Mouse (Mus musculus): ENCODE data around the gene Zfp131.
A peak's percentile ranks its signal among the peaks of the same experiment; 100 is the strongest.
"Not testable (repeated sequence)": the region's sequence is repeated elsewhere in the genome, so short reads cannot be mapped to it uniquely, and the experiment has no call there.

The Zfp131 gene

GRCm38 (mm10) chr13:119790761-119791579 lies at the start of gene Zfp131:
Gene Zfp131, minus strand, starts transcription at chr13:119790889.
- DNase-seq (ENCODE audit: low read depth, low spot score) = peak; percentile 98

GRCm38 (mm10) chr13:119839982-119840381 lies 49.3 kb upstream of the Zfp131 start:
- not testable (repeated sequence) for DNase-seq (ENCODE audit: low read depth, low spot score)

DNA sequence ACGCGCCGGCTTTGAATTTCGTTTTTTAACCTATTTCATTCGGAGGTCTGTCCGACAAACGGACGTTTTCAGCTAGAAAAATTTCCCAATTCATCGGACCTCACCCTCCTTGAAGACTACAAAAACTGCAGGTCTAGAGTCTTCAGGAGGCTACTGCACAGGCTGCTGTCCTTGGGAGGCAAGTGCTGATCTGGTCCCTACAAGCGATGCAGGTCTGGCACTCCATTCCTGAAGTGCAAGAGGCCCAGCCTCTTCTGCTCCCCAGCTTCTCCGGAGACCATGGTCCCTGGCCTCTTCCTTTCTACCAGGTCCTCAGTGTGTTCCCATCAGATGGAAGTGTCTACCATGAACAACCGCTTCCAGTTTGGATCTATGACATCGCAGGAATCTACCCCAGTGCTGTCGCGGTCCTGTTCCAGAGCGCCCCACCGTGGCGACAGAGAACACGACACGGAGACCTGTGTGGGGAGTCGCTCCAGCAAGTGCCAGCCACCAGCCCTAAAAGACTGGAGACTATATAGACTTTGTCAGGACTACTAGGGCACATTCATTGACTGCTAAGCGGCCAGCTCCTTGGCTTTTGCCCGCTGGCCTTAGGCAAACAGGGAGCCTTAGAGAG lies 47.1 kb upstream of the Zfp131 start:
- peak; percentile 70 for DNase-seq (ENCODE audit: low read depth, low spot score)

DNA sequence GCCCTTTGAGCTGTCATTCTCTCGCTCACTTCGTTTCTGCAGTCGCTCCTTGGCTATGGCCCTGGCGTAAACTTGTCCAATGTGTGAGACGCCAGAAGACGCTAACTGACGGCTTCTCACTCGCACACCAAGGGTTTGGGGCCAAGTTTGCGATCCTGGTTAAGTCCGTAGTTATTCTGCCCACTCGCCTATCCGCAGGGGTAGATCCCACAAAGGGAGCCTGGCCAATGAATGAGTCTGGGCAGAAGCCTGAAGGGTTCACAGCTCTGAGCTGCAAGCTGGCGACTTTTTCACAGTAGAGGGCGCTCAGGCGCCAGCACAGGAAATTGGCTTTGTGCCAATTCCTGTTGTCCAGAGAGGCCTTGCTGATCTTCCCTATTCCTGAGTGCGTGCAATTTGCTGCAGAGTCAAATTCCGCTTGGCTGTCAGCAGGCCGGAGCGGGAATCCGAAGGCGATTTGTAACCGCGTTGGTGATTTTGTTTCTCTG lies 45.7 kb upstream of the Zfp131 start:
- peak; percentile 18 for DNase-seq (ENCODE audit: low read depth, low spot score)

- DNase-seq (ENCODE audit: low read depth, low spot score) = peak; percentile 68
Measured at GRCm38 (mm10) chr13:119835320-119836056, 44.8 kb upstream of the Zfp131 start, which contains the start of gene D13Ertd608e. Gene D13Ertd608e, plus strand, starts transcription at chr13:119836006.

- not testable (repeated sequence) for DNase-seq (ENCODE audit: low read depth, low spot score)
Measured at GRCm38 (mm10) chr13:119830116-119830515, 39.4 kb upstream of the Zfp131 start, which contains the start of gene AF067063. Gene AF067063, minus strand, starts transcription at chr13:119830216.

- no peak for DNase-seq (ENCODE audit: low read depth, low spot score)
Measured at GRCm38 (mm10) chr13:119817579-119818206, 27.0 kb upstream of the Zfp131 start.

DNA sequence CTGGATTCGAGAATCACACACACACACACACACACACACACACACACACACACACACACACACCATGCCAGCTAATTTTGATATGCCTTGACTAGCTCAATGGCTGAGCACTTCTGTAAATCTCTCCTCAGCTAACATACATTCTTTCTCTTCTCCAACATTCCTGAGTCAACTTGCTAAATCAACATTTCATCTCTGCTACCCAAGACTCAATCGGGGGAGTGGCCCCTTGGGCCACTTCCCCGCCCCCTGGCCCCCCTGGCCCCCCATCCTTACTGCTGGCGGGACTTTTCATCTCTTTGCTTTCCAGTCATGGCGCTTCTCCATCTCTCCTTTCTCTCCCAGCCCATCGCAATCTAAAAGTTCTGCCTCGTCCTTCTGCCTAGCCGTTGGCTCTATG lies 26.1 kb upstream of the Zfp131 start:
- DNase-seq (ENCODE audit: low read depth, low spot score) = no peak

- DNase-seq (ENCODE audit: low read depth, low spot score) = no peak
Measured at GRCm38 (mm10) chr13:119810031-119810430, 19.3 kb upstream of the Zfp131 start.

DNA sequence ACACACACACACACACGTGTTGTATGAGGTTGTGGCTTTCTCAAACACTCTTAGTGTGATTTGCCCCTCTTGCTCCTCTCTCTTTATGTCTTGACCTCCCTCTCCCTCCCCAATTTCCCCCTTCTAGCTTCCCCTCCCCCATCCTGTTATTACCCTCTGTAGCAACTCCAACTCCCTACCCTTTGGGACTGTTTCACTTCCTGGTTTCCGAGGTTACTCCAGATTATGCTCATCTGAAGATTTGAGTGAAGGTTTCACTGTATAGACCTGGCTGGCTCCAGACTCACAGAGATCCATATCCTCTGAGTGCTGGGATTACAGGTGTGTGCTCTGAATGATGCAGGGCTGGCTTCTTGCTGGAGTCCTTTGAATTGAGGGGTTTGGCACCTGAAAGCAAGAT lies 18.2 kb upstream of the Zfp131 start:
- DNase-seq (ENCODE audit: low read depth, low spot score) = no peak

DNA sequence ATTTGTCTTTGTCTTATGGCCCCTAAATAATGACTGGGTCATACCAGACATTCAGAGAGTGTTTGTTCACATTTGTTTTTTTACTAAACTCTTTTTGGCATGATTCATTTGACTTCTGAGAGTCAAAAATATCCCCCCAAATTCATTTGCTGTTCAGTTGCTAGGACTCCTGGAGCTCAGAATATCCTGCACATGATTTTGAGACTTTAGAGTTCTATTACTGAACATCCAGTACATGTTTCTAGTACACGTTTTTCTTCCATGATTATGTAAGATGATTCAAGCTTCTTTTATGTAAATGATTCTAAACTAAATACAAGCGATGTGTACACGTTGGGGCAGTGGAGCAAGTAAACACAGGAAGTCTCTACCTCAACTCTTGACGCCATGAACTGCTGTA lies 7.0 kb upstream of the Zfp131 start:
- no peak for DNase-seq (ENCODE audit: low read depth, low spot score)

DNA sequence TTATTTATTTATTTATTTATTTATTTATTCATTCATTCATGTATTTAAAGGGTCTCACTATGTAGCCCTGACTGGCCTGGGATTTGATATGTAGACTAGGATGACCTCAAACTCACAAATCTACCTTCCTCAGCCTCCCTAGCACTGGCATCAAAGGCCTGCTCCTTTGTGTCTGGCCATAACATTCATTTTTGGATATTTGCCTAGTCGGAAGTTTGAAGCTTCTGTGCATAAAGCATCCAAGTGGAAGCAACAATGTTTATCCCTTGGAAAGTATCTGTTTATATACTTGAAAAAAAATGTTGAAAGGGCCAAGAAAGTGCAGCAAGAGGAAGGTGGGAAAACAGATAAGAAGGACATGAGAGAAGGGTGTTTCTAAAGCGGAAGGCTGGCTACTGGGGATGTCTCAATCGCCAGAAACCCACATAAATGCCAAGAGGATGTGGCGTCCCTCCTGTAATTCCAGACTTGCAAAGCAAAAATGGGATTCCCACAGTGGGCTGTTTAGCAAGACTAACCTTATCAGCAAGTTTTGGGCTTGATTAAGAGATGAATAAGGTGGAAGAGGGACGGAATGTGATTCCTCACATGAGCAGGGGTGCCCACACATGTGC lies 2.2 kb upstream of the Zfp131 start:
- DNase-seq (ENCODE audit: low read depth, low spot score) = no peak

DNA sequence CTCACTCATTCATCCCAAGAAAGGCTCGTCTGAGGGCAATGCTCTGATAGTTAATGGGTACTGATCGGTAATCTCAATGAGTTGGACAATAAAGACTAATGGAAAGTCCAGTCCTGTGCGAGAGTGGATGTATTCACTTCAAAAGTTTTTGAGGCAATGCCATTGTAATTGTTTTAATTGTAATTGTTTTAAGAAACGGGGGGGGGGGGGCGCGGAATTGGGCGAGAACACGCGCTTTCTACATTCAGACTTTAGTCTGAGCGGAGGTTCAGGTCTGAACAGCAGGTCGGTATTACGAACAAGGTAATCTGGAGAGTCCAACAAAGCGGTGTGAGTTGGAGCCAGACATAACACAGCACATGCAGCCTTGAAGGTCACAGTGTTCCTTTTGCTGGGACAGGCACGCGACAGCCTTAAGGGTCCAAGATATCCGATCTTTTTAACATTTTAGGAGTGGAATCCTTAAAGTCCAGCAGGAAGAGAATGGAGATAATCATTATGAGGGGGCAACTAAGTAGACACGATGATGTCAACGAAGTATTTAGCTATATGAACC lies 969 bp upstream of the Zfp131 start:
- peak; percentile 34 for DNase-seq (ENCODE audit: low read depth, low spot score)

GRCm38 (mm10) chr13:119789851-119790717 lies 605 bp downstream of the Zfp131 start:
- DNase-seq (ENCODE audit: low read depth, low spot score) = peak; percentile 64

- DNase-seq (ENCODE audit: low read depth, low spot score) = no peak
Measured at GRCm38 (mm10) chr13:119783581-119783980, 7.1 kb downstream of the Zfp131 start.

DNA sequence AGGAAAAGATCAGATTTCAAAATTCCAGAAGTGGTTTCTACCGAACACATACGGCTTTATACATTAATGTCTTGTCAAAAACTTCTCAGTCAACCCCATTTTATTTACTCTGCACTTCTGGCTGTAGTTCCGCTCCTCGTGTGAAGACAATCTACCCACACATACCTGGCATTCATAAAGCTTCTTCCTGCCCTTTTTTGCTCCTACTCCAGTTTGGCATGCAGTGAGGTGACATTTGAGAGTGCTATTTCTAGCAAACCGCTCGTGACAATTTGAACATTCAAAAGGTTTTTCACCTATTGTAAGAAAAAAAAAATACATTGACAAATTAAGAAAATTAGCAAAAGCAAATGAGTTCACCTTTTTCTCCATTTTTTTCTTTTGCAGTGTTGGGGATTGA lies 22.1 kb downstream of the Zfp131 start:
- DNase-seq (ENCODE audit: low read depth, low spot score) = no peak

- DNase-seq (ENCODE audit: low read depth, low spot score) = no peak
Measured at GRCm38 (mm10) chr13:119766480-119766879, 24.2 kb downstream of the Zfp131 start.

- no peak for DNase-seq (ENCODE audit: low read depth, low spot score)
Measured at GRCm38 (mm10) chr13:119756831-119757230, 33.9 kb downstream of the Zfp131 start.

GRCm38 (mm10) chr13:119755681-119756471 lies 34.8 kb downstream of the Zfp131 start, which contains the start of gene Nim1k:
Gene Nim1k, minus strand, starts transcription at chr13:119755882.
- peak; percentile 61 for DNase-seq (ENCODE audit: low read depth, low spot score)
